Comparison of ENCODE assay signal across 8 mouse cellular contexts in the genomic region with DNA sequence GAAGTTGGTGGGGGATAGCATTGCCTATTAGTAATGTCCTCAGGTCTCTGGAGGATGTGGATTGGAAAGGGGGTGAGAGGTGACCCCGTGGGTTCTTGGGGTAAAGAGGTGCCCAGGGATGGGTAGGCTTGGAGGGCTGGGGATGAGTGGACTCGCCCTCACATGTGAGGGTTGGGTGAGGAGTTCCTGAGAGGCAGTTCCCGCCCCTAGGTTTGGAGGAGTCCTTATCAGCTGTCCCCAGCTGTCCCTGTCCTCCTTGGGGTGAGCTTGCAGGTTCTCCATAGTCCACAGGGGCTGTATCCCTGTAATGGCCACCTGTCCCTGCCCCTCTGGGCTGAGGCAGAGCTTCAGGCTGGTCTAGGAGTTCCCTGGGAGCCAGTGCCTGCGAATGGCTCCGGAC. TPM values are rescaled to one million over a fixed set of nuclear protein-coding genes. Genes with fewer than 3 reads are reported as not detected.
DNase-seq lines count a peak whose midpoint lies in the region; ATAC-seq and TF ChIP-seq lines count a peak whose summit lies in the region.

No protein-coding gene starts in this region.

- WGBS in forebrain, embryonic 15.5 days = 91% methylated on average over 5 of the region's 5 CpGs

- H3K36me3 ChIP-seq in CH12.LX (replicated peaks in 1 of 2; ENCODE audit: control insufficient read depth in 1 of 2, insufficient read depth in 1 of 2, low read length in 1 of 2) = peaks cover 28 to 53% of the 10 kb centered on the region in 2 experiments
- peaks cover 25% of the 10 kb centered on the region for H3K36me3 ChIP-seq in forebrain, embryonic 15.5 days

- H3K4me1 ChIP-seq in CH12.LX (ENCODE audit: control insufficient read depth in 1 of 2, insufficient read depth in 2 of 2) = peaks cover 21 to 33% of the 10 kb centered on the region in 2 experiments
- H3K4me1 ChIP-seq in forebrain, embryonic 15.5 days = peaks cover 36% of the 10 kb centered on the region

- no peak for TF ChIP-seq EP300 in CH12.LX (IDR thresholded peaks at IDR 0.05; ENCODE audit: low read length)

- in situ Hi-C loops in CH12.LX (cut with MboI; ENCODE audit: low pct_ligation_motif_present, low pct_unique_long_range_greater_than_20kb, low sequenced_read_pairs) = no loop called here

- peak; percentile 12; the same call in 1 of the 2 replicates for TF ChIP-seq POLR2A in CH12.LX (IDR thresholded peaks at IDR 0.05; ENCODE audit: low read depth, low read length)

- dilution Hi-C loops in CH12.LX (cut with MboI; ENCODE audit: extremely low pct_ligation_motif_present, extremely low pct_unique_long_range_greater_than_20kb, low sequenced_read_pairs) = no loop called here

- no peak overlapping the region for H3K27ac ChIP-seq in CH12.LX (ENCODE audit: insufficient read depth, low read depth)
- no peak overlapping the region for H3K27ac ChIP-seq in forebrain, embryonic 15.5 days (replicated peaks)

- DNase-seq in adrenal gland, postnatal 14 days = peak; percentile 38
- no peak for DNase-seq in adrenal gland, postnatal 25 days
- no peak for DNase-seq in CH12.LX (ENCODE audit: extremely low read depth)
- DNase-seq in cerebellum, postnatal 25 days = no peak
- DNase-seq in embryo, embryonic 9.5 days (ENCODE audit: extremely low spot score) = no peak
- no peak for DNase-seq in thymus, postnatal 10 days (ENCODE audit: low spot score in 2 of 2)

- H3K9me3 ChIP-seq in CH12.LX (replicated peaks; ENCODE audit: low read length) = no peaks in the 10 kb centered on the region
- no peaks in the 10 kb centered on the region for H3K9me3 ChIP-seq in forebrain, embryonic 15.5 days

- peak overlapping the region; percentile 95 for H3K9ac ChIP-seq in CH12.LX (ENCODE audit: insufficient read depth, low read depth)
- peak overlapping the region; percentile 89 for H3K9ac ChIP-seq in forebrain, embryonic 15.5 days (replicated peaks)

- no peaks in the 10 kb centered on the region for H3K27me3 ChIP-seq in CH12.LX (replicated peaks)
- H3K27me3 ChIP-seq in forebrain, embryonic 15.5 days = no peaks in the 10 kb centered on the region

- peak overlapping the region; percentile 11 to 94 (median 87) for H3K4me3 ChIP-seq in CH12.LX (replicated peaks in 1 of 3; ENCODE audit: low read depth in 2 of 3, low read length in 2 of 3, poor library complexity in 1 of 3)
- H3K4me3 ChIP-seq in forebrain, embryonic 15.5 days = peak overlapping the region; percentile 89; the same call in 1 of the 2 replicates

- no peak for ATAC-seq in forebrain, embryonic 15.5 days (replicated peaks)
- peak; percentile 63 for ATAC-seq in megakaryocyte progenitor cell, adult 5-6 weeks (replicated peaks; ENCODE audit: poor library complexity)

- no peak for TF ChIP-seq RAD21 in CH12.LX (IDR thresholded peaks at IDR 0.05; ENCODE audit: low read depth, low read length)

- TF ChIP-seq CTCF in CH12.LX (conservative IDR thresholded peaks at IDR 0.05 in 1 of 2, IDR thresholded peaks at IDR 0.05 in 1 of 2; ENCODE audit: low read depth in 2 of 2, low read length in 2 of 2) = no peak

- H3K79me2 ChIP-seq in CH12.LX (replicated peaks; ENCODE audit: control insufficient read depth, extremely low read depth, insufficient read depth, poor library complexity, severe bottlenecking) = peaks cover 46% of the 10 kb centered on the region

- peak overlapping the region; percentile 64 for H3K4me2 ChIP-seq in CH12.LX (ENCODE audit: insufficient read depth, low read depth, poor library complexity, severe bottlenecking)
- H3K4me2 ChIP-seq in forebrain, embryonic 15.5 days (replicated peaks) = peak overlapping the region; percentile 91

TF ChIP-seq in CH12.LX, 34 proteins besides CTCF, POLR2A, EP300 and RAD21:
- TF ChIP-seq MAFK (IDR thresholded peaks at IDR 0.05; ENCODE audit: insufficient replicate concordance, low read length) = no peak
- TF ChIP-seq ZNF384 (IDR thresholded peaks at IDR 0.05; ENCODE audit: low read depth, low read length) = no peak
- no peak for TF ChIP-seq HCFC1 (IDR thresholded peaks at IDR 0.05; ENCODE audit: low read depth, low read length)
- TF ChIP-seq MEF2A (IDR thresholded peaks at IDR 0.05; ENCODE audit: borderline replicate concordance, low read depth, low read length) = no peak
- TF ChIP-seq USF1 (IDR thresholded peaks at IDR 0.05; ENCODE audit: low read depth, low read length) = no peak
- TF ChIP-seq ZC3H11A (IDR thresholded peaks at IDR 0.05; ENCODE audit: low read depth, low read length) = no peak
- TF ChIP-seq ZKSCAN1 (IDR thresholded peaks at IDR 0.05; ENCODE audit: borderline replicate concordance, low read depth, low read length) = no peak
- TF ChIP-seq E2F4 (IDR thresholded peaks at IDR 0.05; ENCODE audit: insufficient replicate concordance, low read depth, low read length) = no peak
- TF ChIP-seq CHD1 (IDR thresholded peaks at IDR 0.05; ENCODE audit: low read depth, low read length) = no peak
- no peak for TF ChIP-seq MAZ (IDR thresholded peaks at IDR 0.05; ENCODE audit: low read depth, low read length)
- no peak for TF ChIP-seq CHD2 (IDR thresholded peaks at IDR 0.05; ENCODE audit: low read length)
- no peak for TF ChIP-seq ETS1 (conservative IDR thresholded peaks at IDR 0.05; ENCODE audit: low read depth, low read length)
- TF ChIP-seq NELFE (IDR thresholded peaks at IDR 0.05; ENCODE audit: low read depth, low read length) = no peak
- no peak for TF ChIP-seq ZMIZ1 (IDR thresholded peaks at IDR 0.05; ENCODE audit: low read depth, low read length)
- TF ChIP-seq SMC3 (IDR thresholded peaks at IDR 0.05; ENCODE audit: low read depth, low read length) = no peak
- TF ChIP-seq POLR2AphosphoS2 (IDR thresholded peaks at IDR 0.05; ENCODE audit: low read depth, low read length) = no peak
- no peak for TF ChIP-seq TBP (conservative IDR thresholded peaks at IDR 0.05; ENCODE audit: low read depth, low read length)

RNA-seq across cellular contexts. Expression of a gene that starts 1.7 kb away (rescaled TPM):
- total RNA-seq in adrenal gland, postnatal 14 days (2021) = 598 and 707 TPM in 2 replicates
- 522 and 531 TPM in 2 replicates for total RNA-seq in adrenal gland, postnatal 25 days (2021)
- 312 and 421 TPM in 2 replicates for total RNA-seq in CH12.LX (2012; rRNA removed)
- total RNA-seq in CH12.LX (2014; rRNA removed) = 617 and 710 TPM in 2 replicates
- polyA plus RNA-seq in CH12.LX (2012; ENCODE audit: insufficient read length, low read depth) = 358 and 360 TPM in 2 replicates
- polyA plus RNA-seq in forebrain, embryonic 15.5 days (2015; fragmentation: Nextera tagmentation; extraction: Ambion mirVana) = 689 and 728 TPM in 2 replicates
- total RNA-seq in megakaryocyte progenitor cell, adult 5-6 weeks (2015) = 441 and 471 TPM in 2 replicates
- 272 TPM in 2 replicates for total RNA-seq in megakaryocyte progenitor cell, adult 5-6 weeks (2017)

RNA-seq across cellular contexts. Expression of a gene that starts 10.5 kb away (rescaled TPM):
- total RNA-seq in adrenal gland, postnatal 14 days (2021) = 7.1 and 10.6 TPM in 2 replicates
- 5.4 and 7.7 TPM in 2 replicates for total RNA-seq in adrenal gland, postnatal 25 days (2021)
- total RNA-seq in CH12.LX (2012; rRNA removed) (1.8 and 2.2 TPM in 2 replicates), CH12.LX (2014; rRNA removed) (0.21 and 0.23 TPM in 2 replicates)
- 0.23 and 0.44 TPM in 2 replicates for polyA plus RNA-seq in CH12.LX (2012; ENCODE audit: insufficient read length, low read depth)
- polyA plus RNA-seq in forebrain, embryonic 15.5 days (2015; fragmentation: Nextera tagmentation; extraction: Ambion mirVana) = 0.64 and 0.69 TPM in 2 replicates
- not detected in 2 replicates for total RNA-seq in megakaryocyte progenitor cell, adult 5-6 weeks (2015)
- not detected in 2 replicates for total RNA-seq in megakaryocyte progenitor cell, adult 5-6 weeks (2017)

RNA-seq across cellular contexts. Expression of a gene that starts 17.1 kb away (rescaled TPM):
- total RNA-seq in adrenal gland, postnatal 14 days (2021) = 0.89 and 1.1 TPM in 2 replicates
- 1.2 and 1.6 TPM in 2 replicates for total RNA-seq in adrenal gland, postnatal 25 days (2021)
- 0.17 and 0.67 TPM in 2 replicates for total RNA-seq in CH12.LX (2012; rRNA removed)
- total RNA-seq in CH12.LX (2014; rRNA removed) = 0.45 and 0.59 TPM in 2 replicates
- 0.30 and 0.73 TPM in 2 replicates for polyA plus RNA-seq in CH12.LX (2012; ENCODE audit: insufficient read length, low read depth)
- polyA plus RNA-seq in forebrain, embryonic 15.5 days (2015; fragmentation: Nextera tagmentation; extraction: Ambion mirVana) = 2.0 and 2.3 TPM in 2 replicates
- total RNA-seq in megakaryocyte progenitor cell, adult 5-6 weeks (2015) = 0.29 and 0.49 TPM in 2 replicates
- 1.1 and 2.8 TPM in 2 replicates for total RNA-seq in megakaryocyte progenitor cell, adult 5-6 weeks (2017)

RNA-seq across cellular contexts. Expression of a gene that starts 24.0 kb away (rescaled TPM):
- total RNA-seq in adrenal gland, postnatal 14 days (2021) = 79.1 and 82.4 TPM in 2 replicates
- total RNA-seq in adrenal gland, postnatal 25 days (2021) = 78.6 and 89.8 TPM in 2 replicates
- 335 and 348 TPM in 2 replicates for total RNA-seq in CH12.LX (2012; rRNA removed)
- 323 and 331 TPM in 2 replicates for total RNA-seq in CH12.LX (2014; rRNA removed)
- 314 and 354 TPM in 2 replicates for polyA plus RNA-seq in CH12.LX (2012; ENCODE audit: insufficient read length, low read depth)
- polyA plus RNA-seq in forebrain, embryonic 15.5 days (2015; fragmentation: Nextera tagmentation; extraction: Ambion mirVana) = 75.7 and 81.2 TPM in 2 replicates
- total RNA-seq in megakaryocyte progenitor cell, adult 5-6 weeks (2015) = 69.2 and 79.0 TPM in 2 replicates
- total RNA-seq in megakaryocyte progenitor cell, adult 5-6 weeks (2017) = 154 and 169 TPM in 2 replicates

RNA-seq across cellular contexts. Expression of a gene that starts 36.8 kb away (rescaled TPM):
- 27.8 and 34.1 TPM in 2 replicates for total RNA-seq in adrenal gland, postnatal 14 days (2021)
- 35.0 and 36.5 TPM in 2 replicates for total RNA-seq in adrenal gland, postnatal 25 days (2021)
- total RNA-seq in CH12.LX (2012; rRNA removed) = 33.7 and 58.9 TPM in 2 replicates
- total RNA-seq in CH12.LX (2014; rRNA removed) = 34.4 and 42.8 TPM in 2 replicates
- polyA plus RNA-seq in CH12.LX (2012; ENCODE audit: insufficient read length, low read depth) = 42.0 and 44.5 TPM in 2 replicates
- 80.0 and 83.6 TPM in 2 replicates for polyA plus RNA-seq in forebrain, embryonic 15.5 days (2015; fragmentation: Nextera tagmentation; extraction: Ambion mirVana)
- 8.3 and 10.2 TPM in 2 replicates for total RNA-seq in megakaryocyte progenitor cell, adult 5-6 weeks (2015)
- 8.2 and 10.4 TPM in 2 replicates for total RNA-seq in megakaryocyte progenitor cell, adult 5-6 weeks (2017)
